Mouse (Mus musculus): ENCODE data around the gene Lipo2. TPM values are rescaled to one million over a fixed set of nuclear protein-coding genes. Genes with fewer than 3 reads are reported as not detected.
A peak's percentile ranks its signal among the peaks of the same experiment; 100 is the strongest.
"Not testable (repeated sequence)": the region's sequence is repeated elsewhere in the genome, so short reads cannot be mapped to it uniquely, and the experiment has no call there.

Lipo2 gene
- under 1 TPM in 1 of 2 experiments, not detected in 1; 0.19 TPM for total RNA-seq (2021)
- long read RNA-seq, experiment 1: 0 reads
- long read RNA-seq, experiment 2: 0 reads

DNA sequence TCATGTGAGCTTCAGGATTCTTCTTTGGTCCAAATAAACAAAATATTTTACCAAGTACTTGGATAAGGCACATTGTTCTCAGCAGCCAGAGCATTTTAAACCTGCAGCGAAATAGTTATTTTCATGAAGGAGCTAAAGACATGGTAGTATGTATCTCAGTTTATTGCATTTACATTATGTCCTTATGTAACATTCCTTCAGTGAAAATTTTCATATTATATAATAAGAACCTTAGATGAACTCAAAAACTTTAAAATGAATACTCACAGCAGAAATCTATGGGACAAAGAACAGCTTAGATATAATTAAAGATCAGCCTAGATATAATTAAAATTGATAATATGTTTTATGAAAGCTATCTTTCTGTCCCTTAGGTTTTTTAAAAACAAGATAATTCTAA is at the start of gene Lipo2:
Gene Lipo2 (minus strand): TSS at position 101 of the 400 bp plus-strand sequence.
- DNase-seq (ENCODE audit: low spot score in 2 of 2): not testable (repeated sequence)

DNA sequence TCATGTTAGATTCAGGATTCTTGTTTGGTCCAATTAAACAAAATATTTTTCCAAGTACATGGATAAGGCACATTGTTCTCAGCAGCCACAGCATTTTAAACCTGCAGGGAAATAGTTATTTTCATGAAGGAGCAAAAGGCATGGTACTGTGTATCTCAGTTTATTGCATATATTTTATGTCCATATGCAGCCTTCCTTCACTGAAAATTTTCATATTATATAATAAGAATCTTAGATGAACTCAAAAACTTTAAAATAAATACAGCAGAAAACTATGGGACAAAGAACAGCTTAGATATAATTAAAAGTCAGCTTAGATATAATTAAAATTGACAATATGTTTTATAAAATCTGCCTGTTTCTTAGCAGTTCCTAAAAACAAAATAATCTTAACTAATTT is 36.2 kb upstream of the Lipo2 start, which contains the start of gene Lipo1:
Gene Lipo1 (minus strand): TSS at position 101 of the 400 bp plus-strand sequence.
- not testable (repeated sequence) for DNase-seq (ENCODE audit: low spot score in 2 of 2)

DNA sequence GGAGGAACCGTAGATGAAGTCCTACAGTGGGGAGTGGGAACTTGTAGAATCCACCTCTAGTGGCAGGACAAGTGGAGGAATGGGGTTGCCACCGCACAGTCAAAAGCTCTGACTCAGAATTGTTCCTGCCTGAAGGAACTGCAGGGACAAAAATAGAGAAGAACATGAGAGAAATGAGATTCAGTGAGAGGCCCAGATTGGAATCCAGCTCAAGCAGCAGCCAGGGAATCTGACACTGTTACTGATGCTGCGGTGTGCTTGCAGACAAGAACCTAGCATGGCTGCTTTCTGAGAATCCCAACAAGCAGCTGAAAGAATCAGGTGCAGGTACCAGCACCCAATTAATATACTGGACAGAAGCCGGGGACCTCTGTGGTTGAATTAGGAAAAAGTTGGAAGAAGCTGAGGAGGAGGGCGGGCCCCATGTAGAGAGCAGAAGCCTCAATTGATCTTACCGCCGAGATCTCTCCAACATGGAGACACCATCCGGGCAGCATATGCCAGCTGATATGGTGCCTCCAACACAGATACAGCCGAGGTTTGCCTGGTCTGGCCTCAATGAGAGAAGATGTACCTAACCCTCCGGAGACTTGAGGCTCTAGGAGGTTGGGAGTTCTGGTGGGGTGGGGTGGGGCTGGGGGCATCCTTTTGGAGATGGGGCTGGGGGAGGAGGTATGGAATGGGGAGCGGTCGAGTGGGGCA is 35.6 kb upstream of the Lipo2 start:
- peak; percentile 3 to 28 for DNase-seq (ENCODE audit: low spot score in 2 of 2)

DNA sequence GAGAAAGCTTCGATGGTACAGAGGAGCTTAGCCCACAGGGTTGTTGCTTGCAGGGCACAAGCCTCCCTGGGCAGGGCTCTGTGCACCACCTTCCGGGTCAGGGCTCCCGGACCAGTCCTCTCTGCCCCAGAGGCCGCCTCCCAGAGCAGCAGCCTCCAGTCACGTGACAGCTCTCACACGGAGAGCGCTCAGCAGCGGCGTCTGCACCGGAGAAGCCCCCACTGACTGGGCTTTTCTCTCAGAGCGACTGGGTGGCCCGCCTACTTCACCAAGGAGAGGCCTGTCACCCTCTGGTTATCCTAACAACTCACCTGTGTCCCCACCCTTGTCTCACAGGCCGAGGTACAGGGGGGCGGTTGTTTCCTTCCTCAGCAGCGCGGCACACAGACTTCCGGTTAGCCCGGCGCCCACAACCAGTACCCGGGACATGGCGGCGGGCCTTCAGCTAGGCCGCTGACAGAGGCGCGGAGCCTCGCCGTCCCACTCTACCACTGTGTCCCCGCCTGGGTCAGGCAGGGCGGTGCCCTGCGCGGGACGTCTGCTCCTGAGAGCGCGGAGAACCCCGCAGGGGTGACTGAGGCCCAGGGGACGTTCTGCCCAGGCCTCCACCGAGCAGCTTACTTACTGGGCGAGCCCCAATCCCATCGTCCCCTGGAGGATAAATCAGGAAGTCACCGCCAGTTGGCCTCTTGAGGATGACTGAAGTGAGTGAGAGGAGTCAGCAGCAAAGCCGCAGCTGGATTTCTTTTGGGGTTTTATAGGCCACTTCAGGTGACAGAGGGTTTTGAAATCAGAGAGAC is 10.3 kb upstream of the Lipo2 start, which contains the start of gene Lipo3:
Gene Lipo3 (minus strand): TSS at position 665 of the 800 bp plus-strand sequence.
- peak; percentile 3 to 7 for DNase-seq (ENCODE audit: low spot score in 2 of 2)

Other genes starting within 250 kb of the Lipo2 start
- not detected for gene Lipo4, start 233.6 kb downstream of the Lipo2 start, total RNA-seq (2021)
- gene Gm8978, start 126.1 kb downstream of the Lipo2 start, total RNA-seq (2021): not detected
- 1 to 10 TPM; 5.0 to 5.6 TPM for gene Lipo3, start 10.6 kb upstream of the Lipo2 start, total RNA-seq (2021)
- gene Lipo1, start 36.1 kb upstream of the Lipo2 start, total RNA-seq (2021): not detected
- not detected for gene Lipf, start 209.8 kb upstream of the Lipo2 start, total RNA-seq (2021)

Data from left cerebral cortex, adult 18-20 months (tissue).